Mouse (Mus musculus) heart, adult 2 months (tissue): ENCODE data around the gene Ppp1r18.

Source experiments
- CTCF ChIP-seq: fragments of 200-600 bp; IDR thresholded peaks from 2 replicates; pipeline ENCODE4 v1.8.1; 2022; ENCODE audit warnings: antibody characterized with exemption, mild to moderate bottlenecking, moderate library complexity
- EP300 ChIP-seq: fragments of 200-500 bp; IDR thresholded peaks from 2 replicates; pipeline ENCODE4 v1.6.1; 2011; ENCODE audit warnings: low read depth, low read length, control low read depth; ENCODE audit not compliant: insufficient read depth
- POLR2A ChIP-seq: fragments of 200-500 bp; IDR thresholded peaks from 2 replicates; pipeline ENCODE4 v1.6.1; 2011; ENCODE audit warnings: mild to moderate bottlenecking, low read depth, low read length, control low read depth; ENCODE audit not compliant: insufficient read depth

DNA sequence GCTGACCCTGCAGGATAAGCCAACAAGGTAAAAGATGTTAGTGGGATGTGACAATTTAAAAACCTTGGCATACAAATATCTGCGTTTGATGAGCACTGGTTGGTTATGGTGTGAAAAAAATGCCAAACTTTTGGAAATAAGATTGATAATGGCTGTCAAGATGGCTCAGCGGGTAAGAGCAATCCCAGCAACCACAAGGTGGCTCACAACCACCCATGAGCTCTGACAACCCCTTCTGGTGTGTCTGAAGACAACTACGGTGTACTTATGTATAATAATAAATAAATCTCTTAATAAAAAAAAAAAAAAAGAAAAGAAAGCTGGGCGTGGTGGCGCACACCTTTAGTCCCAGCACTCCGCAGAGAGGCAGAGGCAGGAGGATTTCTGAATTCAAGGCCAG is 49.6 kb downstream of the Ppp1r18 start:
- TF ChIP-seq CTCF, result no peak
- TF ChIP-seq EP300, result no peak
- TF ChIP-seq POLR2A, result no peak
